ENCODE assay signal across 16 mouse cellular contexts in the genomic region with DNA sequence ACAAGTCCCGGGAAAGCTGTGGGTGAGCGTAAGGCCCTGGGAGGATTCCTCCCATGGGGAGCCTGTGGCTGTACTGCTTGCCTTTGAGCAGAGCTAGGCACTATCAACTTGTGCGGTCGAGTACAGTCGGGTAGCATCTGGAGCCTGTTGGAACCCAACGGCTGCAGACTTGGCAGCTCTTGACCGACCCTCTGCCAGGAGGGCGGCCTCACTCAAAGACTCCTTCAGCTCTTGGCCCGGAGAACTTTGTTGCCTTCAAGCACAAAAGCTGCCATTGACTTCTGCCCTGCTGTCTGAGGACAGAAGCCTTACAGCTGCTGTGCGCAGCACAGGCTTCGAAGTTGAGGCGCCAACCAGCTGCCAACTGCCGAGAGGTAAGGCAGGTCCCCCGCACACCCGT. TPM values are rescaled to one million over a fixed set of nuclear protein-coding genes. Genes with fewer than 3 reads are reported as not detected.
DNase-seq lines count a peak whose midpoint lies in the region; ATAC-seq lines count a peak whose summit lies in the region.
"Had no signal": no experiment of that assay in that cellular context is flagged by ENCODE, and none has a peak within 500 bp of the region (broad histone marks: within the 10 kb centered on the region; RNA-seq: fewer than 3 reads in every experiment).

No protein-coding gene starts in this region.

- peak; percentile 18 for DNase-seq in kidney, adult 18-20 months
- DNase-seq in kidney, adult 11 months = no peak
- DNase-seq in heart, postnatal 25 days (ENCODE audit: low spot score) = peak; percentile 59
- DNase-seq in kidney, postnatal 14 days = peak; percentile 69
- peak; percentile 74 for DNase-seq in lung, postnatal 14 days
- no peak for DNase-seq in frontal cortex, postnatal 10 days (ENCODE audit: low spot score in 2 of 2)
- no peak for DNase-seq in spleen, postnatal 36 days (ENCODE audit: low spot score in 2 of 2)
- DNase-seq: B cell, adult 2 months; cerebellum, adult 11 months; cerebellum, postnatal 25 days; liver, postnatal 0 days had no signal

- no peak for ATAC-seq in monocyte, adult 5-6 weeks (replicated peaks; ENCODE audit: insufficient number of reproducible peaks, low FRiP score, low TSS enrichment, poor library complexity, severe bottlenecking)
- ATAC-seq: forebrain, embryonic 14.5 days; liver, postnatal 0 days; Patski had no signal

- intact Hi-C loops in heart, postnatal 25 days (cut with DNase I) = no loop called here

RNA-seq across cellular contexts. Expression of a gene that starts 15.3 kb away (rescaled TPM):
- total RNA-seq in heart, postnatal 25 days (2021) = not detected
- total RNA-seq in monocyte, adult 5-6 weeks (2017) = not detected in 3 replicates
- total RNA-seq: gastrocnemius, adult 18-20 months; left cerebral cortex, adult 18-20 months had no signal

RNA-seq across cellular contexts. Expression of a gene that starts 49.8 kb away (rescaled TPM):
- total RNA-seq in heart, postnatal 25 days (2021) = 100 to 1,000 TPM in 1 of 2 experiments, 10 to 100 TPM in 1; 93.0 to 105 TPM
- total RNA-seq in monocyte, adult 5-6 weeks (2017) = 3.8 to 7.4 TPM (median 5.3 TPM) in 3 replicates

Comparison
In these comparisons a context has a peak if more than half of its experiments do, and no peak if none do; other contexts are left out.
1. DNase-seq: peak in kidney, adult 18-20 months (single experiment), heart, postnatal 25 days (single experiment), kidney, postnatal 14 days (single experiment) and lung, postnatal 14 days (single experiment); none in kidney, adult 11 months (single experiment), frontal cortex, postnatal 10 days (0 of 2) and spleen, postnatal 36 days (0 of 2).
2. RNA of a gene that starts 49.8 kb away (total RNA-seq): 93.0 to 105 TPM in heart, postnatal 25 days; 3.8 to 7.4 TPM in monocyte, adult 5-6 weeks; every median in the first group is over 10 times any median in the second.